Comparison of ENCODE assay signal across 12 mouse cellular contexts in genomic region chr9:58242696-58243095, GRCm38 (mm10). TPM values are rescaled to one million over a fixed set of nuclear protein-coding genes. Genes with fewer than 3 reads are reported as not detected.
DNase-seq lines count a peak whose midpoint lies in the region; ATAC-seq lines count a peak whose summit lies in the region.
"Had no signal": no experiment of that assay in that cellular context is flagged by ENCODE, and none has a peak within 500 bp of the region (broad histone marks: within the 10 kb centered on the region; RNA-seq: fewer than 3 reads in every experiment).

No protein-coding gene starts in this region.

- H3K27me3 ChIP-seq in heart, embryonic 16.5 days (ENCODE audit: control insufficient read depth, insufficient read depth, low read length): no peaks in the 10 kb centered on the region
- H3K27me3 ChIP-seq in neural tube, embryonic 13.5 days: no peaks in the 10 kb centered on the region
- no peaks in the 10 kb centered on the region for H3K27me3 ChIP-seq in neural tube, embryonic 15.5 days (replicated peaks)
- H3K27me3 ChIP-seq in limb, embryonic 13.5 days: no peaks in the 10 kb centered on the region
- no peaks in the 10 kb centered on the region for H3K27me3 ChIP-seq in stomach, embryonic 14.5 days (ENCODE audit: control insufficient read depth, insufficient read depth, low read length)
- H3K27me3 ChIP-seq: embryonic facial prominence, embryonic 15.5 days; intestine, embryonic 15.5 days had no signal

- H3K27ac ChIP-seq in heart, embryonic 16.5 days (ENCODE audit: low read length): peak overlapping the region; percentile 51
- 0 out of 2 replicates have a peak overlapping the region, but pooled peaks have one; percentile 38 for H3K27ac ChIP-seq in neural tube, embryonic 13.5 days (replicated peaks)
- H3K27ac ChIP-seq in neural tube, embryonic 15.5 days (replicated peaks): no peak overlapping the region
- H3K27ac ChIP-seq in limb, embryonic 13.5 days: peak overlapping the region; percentile 68; the same call in 1 of the 2 replicates
- peak overlapping the region; percentile 66; the same call in 1 of the 2 replicates for H3K27ac ChIP-seq in stomach, embryonic 14.5 days (ENCODE audit: low read length)
- H3K27ac ChIP-seq: embryonic facial prominence, embryonic 15.5 days had no signal

- H3K9ac ChIP-seq in heart, embryonic 16.5 days (ENCODE audit: low read length): peak overlapping the region; percentile 41; the same call in 1 of the 2 replicates
- no peak overlapping the region for H3K9ac ChIP-seq in neural tube, embryonic 13.5 days
- H3K9ac ChIP-seq in neural tube, embryonic 15.5 days (replicated peaks): no peak overlapping the region
- no peak overlapping the region for H3K9ac ChIP-seq in limb, embryonic 13.5 days
- no peak overlapping the region for H3K9ac ChIP-seq in stomach, embryonic 14.5 days (replicated peaks; ENCODE audit: low read depth, low read length)
- H3K9ac ChIP-seq: embryonic facial prominence, embryonic 15.5 days; intestine, embryonic 15.5 days had no signal

- 61% methylated on average over 5 of the region's 5 CpGs for WGBS in heart, embryonic 16.5 days
- 77% methylated on average over 5 of the region's 5 CpGs for WGBS in neural tube, embryonic 13.5 days
- 66% methylated on average over 5 of the region's 5 CpGs for whole genome bisulfite sequencing in neural tube, embryonic 15.5 days
- WGBS in limb, embryonic 13.5 days: 59% methylated on average over 5 of the region's 5 CpGs
- 82% methylated on average over 5 of the region's 5 CpGs for WGBS in stomach, embryonic 14.5 days

- peaks cover 44% of the 10 kb centered on the region for H3K4me1 ChIP-seq in heart, embryonic 16.5 days (ENCODE audit: control insufficient read depth, insufficient read depth, low read length)
- H3K4me1 ChIP-seq in neural tube, embryonic 13.5 days (replicated peaks): peaks cover 31% of the 10 kb centered on the region
- H3K4me1 ChIP-seq in neural tube, embryonic 15.5 days: peaks cover 32% of the 10 kb centered on the region
- peaks cover 49% of the 10 kb centered on the region for H3K4me1 ChIP-seq in limb, embryonic 13.5 days
- peaks cover 24% of the 10 kb centered on the region for H3K4me1 ChIP-seq in stomach, embryonic 14.5 days (ENCODE audit: control insufficient read depth, insufficient read depth, low read length)

- H3K4me3 ChIP-seq in heart, embryonic 16.5 days (ENCODE audit: low read length): no peak overlapping the region
- H3K4me3 ChIP-seq in neural tube, embryonic 13.5 days: no peak overlapping the region
- H3K4me3 ChIP-seq in neural tube, embryonic 15.5 days (replicated peaks): no peak overlapping the region
- no peak overlapping the region for H3K4me3 ChIP-seq in limb, embryonic 13.5 days
- H3K4me3 ChIP-seq in stomach, embryonic 14.5 days (ENCODE audit: low read depth, low read length): no peak overlapping the region
- H3K4me3 ChIP-seq: embryonic facial prominence, embryonic 15.5 days; intestine, embryonic 15.5 days had no signal

- intact Hi-C loops in gastrocnemius, postnatal 36 days (cut with DNase I): no loop called here

- no peak for DNase-seq in heart, adult 11 months
- no peak for DNase-seq in gastrocnemius, postnatal 36 days
- DNase-seq: cerebellum, postnatal 10 days; heart, postnatal 10 days had no signal

- ATAC-seq in heart, embryonic 16.5 days (replicated peaks; ENCODE audit: extremely low read depth, insufficient read depth, low FRiP score): no peak
- no peak for ATAC-seq in neural tube, embryonic 13.5 days (ENCODE audit: low read depth)
- no peak for ATAC-seq in neural tube, embryonic 15.5 days (ENCODE audit: low FRiP score)
- no peak for ATAC-seq in limb, embryonic 13.5 days (ENCODE audit: low FRiP score, low read depth)
- ATAC-seq in stomach, embryonic 14.5 days (ENCODE audit: insufficient number of reproducible peaks, insufficient read depth, low FRiP score, low read depth): no peak
- ATAC-seq in megakaryocyte, adult 5-6 weeks (ENCODE audit: poor library complexity, severe bottlenecking): no peak
- ATAC-seq: intestine, embryonic 15.5 days had no signal

- no peak overlapping the region for H3K4me2 ChIP-seq in heart, embryonic 16.5 days (ENCODE audit: low read depth, low read length)
- H3K4me2 ChIP-seq in neural tube, embryonic 13.5 days: no peak overlapping the region
- H3K4me2 ChIP-seq in neural tube, embryonic 15.5 days: no peak overlapping the region
- peak overlapping the region; percentile 30 for H3K4me2 ChIP-seq in limb, embryonic 13.5 days (replicated peaks)
- no peak overlapping the region for H3K4me2 ChIP-seq in stomach, embryonic 14.5 days (replicated peaks; ENCODE audit: low read depth, low read length)
- H3K4me2 ChIP-seq: embryonic facial prominence, embryonic 15.5 days; intestine, embryonic 15.5 days had no signal

- H3K36me3 ChIP-seq in heart, embryonic 16.5 days (ENCODE audit: control insufficient read depth, insufficient read depth): 0 out of 2 replicates have a peak, but pooled peaks cover 2% of the 10 kb centered on the region
- no peaks in the 10 kb centered on the region for H3K36me3 ChIP-seq in neural tube, embryonic 13.5 days
- H3K36me3 ChIP-seq in neural tube, embryonic 15.5 days: no peaks in the 10 kb centered on the region
- H3K36me3 ChIP-seq in limb, embryonic 13.5 days: 0 out of 2 replicates have a peak, but pooled peaks cover 3% of the 10 kb centered on the region
- H3K36me3 ChIP-seq in stomach, embryonic 14.5 days (ENCODE audit: control insufficient read depth, insufficient read depth, low read length): no peaks in the 10 kb centered on the region; the same call in 1 of the 2 replicates
- H3K36me3 ChIP-seq: intestine, embryonic 15.5 days had no signal

- no peaks in the 10 kb centered on the region for H3K9me3 ChIP-seq in heart, embryonic 16.5 days (replicated peaks; ENCODE audit: control insufficient read depth, low read length)
- H3K9me3 ChIP-seq in neural tube, embryonic 13.5 days: no peaks in the 10 kb centered on the region
- H3K9me3 ChIP-seq in neural tube, embryonic 15.5 days (replicated peaks): no peaks in the 10 kb centered on the region
- no peaks in the 10 kb centered on the region for H3K9me3 ChIP-seq in limb, embryonic 13.5 days
- no peaks in the 10 kb centered on the region for H3K9me3 ChIP-seq in stomach, embryonic 14.5 days (ENCODE audit: control insufficient read depth, low read depth, low read length)
- H3K9me3 ChIP-seq: embryonic facial prominence, embryonic 15.5 days; intestine, embryonic 15.5 days had no signal

RNA-seq across cellular contexts. Expression of gene Pml, which starts 6.9 kb away (rescaled TPM):
- polyA plus RNA-seq in heart, embryonic 16.5 days (2015; fragmentation: Nextera tagmentation; extraction: Ambion mirVana): 11.7 and 13.8 TPM in 2 replicates
- 3.4 and 4.0 TPM in 2 replicates for polyA plus RNA-seq in neural tube, embryonic 13.5 days (2015; fragmentation: Nextera tagmentation; extraction: Ambion mirVana)
- polyA plus RNA-seq in neural tube, embryonic 15.5 days (2015; fragmentation: Nextera tagmentation; extraction: Ambion mirVana): 3.9 and 8.6 TPM in 2 replicates
- 15.3 and 18.2 TPM in 2 replicates for polyA plus RNA-seq in limb, embryonic 13.5 days (2015; fragmentation: Nextera tagmentation; extraction: Ambion mirVana)
- polyA plus RNA-seq in stomach, embryonic 14.5 days (2014; fragmentation: Nextera tagmentation; extraction: Ambion mirVana): 15.0 and 17.2 TPM in 2 replicates
- total RNA-seq in gastrocnemius, postnatal 36 days (2021): 1 to 10 TPM; 4.0 to 4.3 TPM
- total RNA-seq in megakaryocyte, adult 5-6 weeks (2015): 37.7 and 41.3 TPM in 2 replicates
- total RNA-seq in megakaryocyte, adult 5-6 weeks (2017): 15.5 and 17.4 TPM in 2 replicates

RNA-seq across cellular contexts. Expression of gene Stoml1, which starts 10.3 kb away (rescaled TPM):
- polyA plus RNA-seq in heart, embryonic 16.5 days (2015; fragmentation: Nextera tagmentation; extraction: Ambion mirVana): 28.2 and 28.3 TPM in 2 replicates
- 86.0 and 107 TPM in 2 replicates for polyA plus RNA-seq in neural tube, embryonic 13.5 days (2015; fragmentation: Nextera tagmentation; extraction: Ambion mirVana)
- 121 and 136 TPM in 2 replicates for polyA plus RNA-seq in neural tube, embryonic 15.5 days (2015; fragmentation: Nextera tagmentation; extraction: Ambion mirVana)
- polyA plus RNA-seq in limb, embryonic 13.5 days (2015; fragmentation: Nextera tagmentation; extraction: Ambion mirVana): 44.2 and 45.6 TPM in 2 replicates
- polyA plus RNA-seq in stomach, embryonic 14.5 days (2014; fragmentation: Nextera tagmentation; extraction: Ambion mirVana): 27.0 and 30.3 TPM in 2 replicates
- 1 to 10 TPM; 5.5 to 7.5 TPM for total RNA-seq in gastrocnemius, postnatal 36 days (2021)
- total RNA-seq in megakaryocyte, adult 5-6 weeks (2015): 5.8 and 6.1 TPM in 2 replicates
- total RNA-seq in megakaryocyte, adult 5-6 weeks (2017): 9.4 and 11.9 TPM in 2 replicates

RNA-seq across cellular contexts. Expression of gene Islr2, which starts 38.6 kb away (rescaled TPM):
- polyA plus RNA-seq in heart, embryonic 16.5 days (2015; fragmentation: Nextera tagmentation; extraction: Ambion mirVana): 0.07 and 0.22 TPM in 2 replicates
- 19.8 and 22.3 TPM in 2 replicates for polyA plus RNA-seq in neural tube, embryonic 13.5 days (2015; fragmentation: Nextera tagmentation; extraction: Ambion mirVana)
- polyA plus RNA-seq in neural tube, embryonic 15.5 days (2015; fragmentation: Nextera tagmentation; extraction: Ambion mirVana): 8.5 and 11.5 TPM in 2 replicates
- 2.0 and 2.1 TPM in 2 replicates for polyA plus RNA-seq in limb, embryonic 13.5 days (2015; fragmentation: Nextera tagmentation; extraction: Ambion mirVana)
- polyA plus RNA-seq in stomach, embryonic 14.5 days (2014; fragmentation: Nextera tagmentation; extraction: Ambion mirVana): 1.7 and 2.6 TPM in 2 replicates
- total RNA-seq in gastrocnemius, postnatal 36 days (2021): 1 to 10 TPM; 2.6 to 4.7 TPM
- total RNA-seq in megakaryocyte, adult 5-6 weeks (2015): not detected in 2 replicates
- not detected in 2 replicates for total RNA-seq in megakaryocyte, adult 5-6 weeks (2017)

RNA-seq across cellular contexts. Expression of gene Islr, which starts 38.6 kb away (rescaled TPM):
- polyA plus RNA-seq in heart, embryonic 16.5 days (2015; fragmentation: Nextera tagmentation; extraction: Ambion mirVana): 27.5 and 27.7 TPM in 2 replicates
- polyA plus RNA-seq in neural tube, embryonic 13.5 days (2015; fragmentation: Nextera tagmentation; extraction: Ambion mirVana): 53.6 and 58.2 TPM in 2 replicates
- 52.3 and 54.2 TPM in 2 replicates for polyA plus RNA-seq in neural tube, embryonic 15.5 days (2015; fragmentation: Nextera tagmentation; extraction: Ambion mirVana)
- 207 and 210 TPM in 2 replicates for polyA plus RNA-seq in limb, embryonic 13.5 days (2015; fragmentation: Nextera tagmentation; extraction: Ambion mirVana)
- 83.3 and 87.9 TPM in 2 replicates for polyA plus RNA-seq in stomach, embryonic 14.5 days (2014; fragmentation: Nextera tagmentation; extraction: Ambion mirVana)
- total RNA-seq in gastrocnemius, postnatal 36 days (2021): 10 to 100 TPM; 20.5 to 24.0 TPM
- total RNA-seq in megakaryocyte, adult 5-6 weeks (2015): 0.16 and 0.33 TPM in 2 replicates
- total RNA-seq in megakaryocyte, adult 5-6 weeks (2017): not detected in 2 replicates
